Mouse (Mus musculus) embryonic facial prominence, embryonic 11.5 days (tissue): ENCODE data around the gene Uts2. TPM values are rescaled to one million over a fixed set of nuclear protein-coding genes. Genes with fewer than 3 reads are reported as not detected.

Source experiments
- ATAC-seq: fragments of 200-750 bp; cut with Nextera tagmentation; replicated peaks from 2 replicates; pipeline ENCODE4 v1.8.0; 2017; ENCODE audit warnings: low read depth; ENCODE audit not compliant: insufficient number of reproducible peaks, low FRiP score, low TSS enrichment
- DNase-seq: peaks from one replicate; pipeline ENCODE4 v3.0.0-alpha.2; 2015; ENCODE audit warnings: low spot score
- H3K27ac ChIP-seq: fragments of 300-500 bp; sonication (generic); replicated peaks from 2 replicates; pipeline ENCODE4 v1.5.1; 2014; ENCODE audit warnings: mild to moderate bottlenecking, low read depth, low read length, control low read depth
- H3K27me3 ChIP-seq: fragments of 300-500 bp; sonication (generic); 2 replicates; pipeline ENCODE4 v1.6.1; 2014; ENCODE audit warnings: mild to moderate bottlenecking, low read length, moderate library complexity, mixed read lengths; ENCODE audit not compliant: control insufficient read depth, insufficient read depth
- H3K36me3 ChIP-seq: fragments of 300-500 bp; sonication (generic); replicated peaks from 2 replicates; pipeline ENCODE4 v1.6.1; 2014; ENCODE audit warnings: low read depth, mild to moderate bottlenecking, low read length, moderate library complexity, mixed read lengths; ENCODE audit not compliant: control insufficient read depth, insufficient read depth
- H3K4me1 ChIP-seq: fragments of 300-500 bp; sonication (generic); 2 replicates; pipeline ENCODE4 v1.6.1; 2014; ENCODE audit warnings: low read length, mixed read lengths; ENCODE audit not compliant: control insufficient read depth, insufficient read depth
- H3K4me2 ChIP-seq: fragments of 300-500 bp; sonication (generic); 2 replicates; pipeline ENCODE4 v1.6.1; 2014; ENCODE audit warnings: low read depth, mild to moderate bottlenecking, control low read depth, low read length, moderate library complexity
- H3K4me3 ChIP-seq: fragments of 300-500 bp; sonication (generic); 2 replicates; pipeline ENCODE4 v1.5.1; 2014; ENCODE audit warnings: low read depth, low read length, control low read depth
- H3K9ac ChIP-seq: fragments of 300-500 bp; sonication (generic); replicated peaks from 2 replicates; pipeline ENCODE4 v1.6.1; 2014; ENCODE audit warnings: mild to moderate bottlenecking, control low read depth, low read length
- H3K9me3 ChIP-seq: fragments of 300-500 bp; sonication (generic); replicated peaks from 2 replicates; pipeline ENCODE4 v1.6.1; 2016; ENCODE audit warnings: mild to moderate bottlenecking, low read length, inconsistent platforms, mixed read lengths; ENCODE audit not compliant: control insufficient read depth
- WGBS: fragments of 180-500 bp; shearing (Covaris S2); extraction: QIAGEN DNeasy Blood & Tissue Kit; methylation state at CpG from one replicate; pipeline ENCODE4 v1.1.7; 2014; 5-methylcytosine and 5-hydroxymethylcytosine counted together
- polyA plus RNA-seq: library from polyadenylated mRNA; unstranded; fragments of >200 nt; fragmentation: Nextera tagmentation; extraction: Ambion mirVana; gene quantifications from 2 replicates; pipeline ENCODE4 v1.2.1, GENCODE M21; 2014

The Uts2 gene
- polyA plus RNA-seq, 1 experiment from 2014 or later = not detected

DNA sequence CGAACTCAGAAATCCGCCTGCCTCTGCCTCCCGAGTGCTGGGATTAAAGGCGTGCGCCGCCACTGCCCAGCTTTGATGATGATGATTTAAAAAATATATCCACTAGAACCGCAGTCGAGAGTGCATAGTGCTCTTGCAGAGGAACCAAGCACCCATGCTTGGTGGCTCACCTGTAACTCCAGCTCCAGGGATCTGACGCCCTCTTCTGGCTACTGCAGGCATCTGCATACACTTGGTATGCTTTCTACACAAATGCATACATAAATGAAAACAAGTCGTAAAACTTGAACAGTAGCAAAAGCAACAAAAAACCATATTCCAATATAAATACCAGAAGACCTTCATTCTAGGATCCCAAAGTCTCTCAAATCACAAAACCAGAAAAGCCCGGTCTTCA, 31.3 kb upstream of the Uts2 start:
- no peaks in the 10 kb centered on the region for H3K9me3 ChIP-seq
- DNase-seq (no peak), ATAC-seq (no peak)
- no peaks in the 10 kb centered on the region for H3K36me3 ChIP-seq
- H3K27me3 ChIP-seq = no peaks in the 10 kb centered on the region
- H3K27ac ChIP-seq = no peak overlapping the region
- H3K4me2 ChIP-seq = no peak overlapping the region
- 66% methylated on average over 11 of the region's 11 CpGs for WGBS
- no peak overlapping the region for H3K4me3 ChIP-seq
- no peaks in the 10 kb centered on the region for H3K4me1 ChIP-seq
- H3K9ac ChIP-seq = no peak overlapping the region

DNA sequence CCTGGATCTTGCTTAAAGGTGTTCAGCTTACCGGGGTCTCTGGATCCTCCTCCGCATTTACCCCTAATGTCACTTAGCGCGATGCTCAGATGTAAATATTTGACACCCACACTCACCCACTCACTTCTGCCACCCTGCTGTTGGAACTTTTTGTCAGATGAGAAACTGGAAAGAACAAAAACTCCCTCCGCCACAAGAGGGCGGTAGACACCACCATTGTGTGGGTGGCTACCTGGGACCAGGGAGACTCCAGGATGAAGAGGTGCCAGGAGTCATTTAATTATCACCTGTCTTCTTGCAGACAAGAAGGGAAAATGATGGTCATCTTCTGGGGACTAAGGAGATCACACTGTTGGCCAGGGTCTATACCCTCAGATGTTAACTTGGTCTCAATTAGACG, 30.3 kb upstream of the Uts2 start:
- H3K4me3 ChIP-seq = no peak overlapping the region
- H3K36me3 ChIP-seq = no peaks in the 10 kb centered on the region
- ATAC-seq = no peak
- H3K4me1 ChIP-seq = no peaks in the 10 kb centered on the region
- H3K27ac ChIP-seq = no peak overlapping the region
- H3K4me2 ChIP-seq = no peak overlapping the region
- no peak overlapping the region for H3K9ac ChIP-seq
- 21% methylated on average over 7 of the region's 7 CpGs for WGBS
- DNase-seq = peak; percentile 73
- H3K27me3 ChIP-seq = no peaks in the 10 kb centered on the region
- H3K9me3 ChIP-seq = no peaks in the 10 kb centered on the region

- no peak overlapping the region for H3K4me2 ChIP-seq
- no peaks in the 10 kb centered on the region for H3K4me1 ChIP-seq
- no peak for DNase-seq
- 88% methylated on average over 8 of the region's 8 CpGs for WGBS
- no peak overlapping the region for H3K27ac ChIP-seq
- H3K36me3 ChIP-seq = no peaks in the 10 kb centered on the region
- no peaks in the 10 kb centered on the region for H3K27me3 ChIP-seq
- H3K9ac ChIP-seq = no peak overlapping the region
- no peaks in the 10 kb centered on the region for H3K9me3 ChIP-seq
- ATAC-seq = no peak
- no peak overlapping the region for H3K4me3 ChIP-seq
These were observed 27.9 kb upstream of the Uts2 start for GRCm38 (mm10) chr4:150968956-150969355.

GRCm38 (mm10) chr4:150973264-150973663, 23.6 kb upstream of the Uts2 start:
- Histone ChIP-seq H3K4me1 (no peaks in the 10 kb centered on the region), H3K4me3 (no peak overlapping the region), H3K9ac (no peak overlapping the region), H3K4me2 (no peak overlapping the region), H3K27me3 (no peaks in the 10 kb centered on the region), H3K27ac (no peak overlapping the region), H3K36me3 (no peaks in the 10 kb centered on the region), H3K9me3 (no peaks in the 10 kb centered on the region)
- DNase-seq = no peak
- 79% methylated on average over 8 of the region's 8 CpGs for WGBS
- ATAC-seq = no peak

DNA sequence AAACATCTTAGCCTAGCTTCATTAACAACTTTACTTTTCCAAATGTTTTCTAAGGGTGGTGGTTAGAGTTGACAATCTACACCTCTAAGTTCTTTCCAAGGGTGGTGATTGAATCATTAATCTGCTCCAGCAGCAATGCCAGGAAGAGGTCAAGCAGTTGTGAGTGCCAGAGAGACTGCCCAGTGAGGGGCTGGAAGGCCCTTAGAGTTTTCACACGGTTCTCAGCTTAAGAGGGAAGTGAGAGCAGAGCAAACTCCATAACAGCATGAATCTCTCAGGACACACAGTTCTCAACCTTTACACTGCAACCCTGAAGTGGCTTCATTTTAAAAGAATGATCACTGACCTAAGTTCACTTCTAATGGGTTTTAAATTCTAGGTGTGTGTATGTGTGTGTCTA, 21.8 kb upstream of the Uts2 start:
- Histone ChIP-seq H3K4me2 (no peak overlapping the region), H3K27ac (no peak overlapping the region), H3K9ac (no peak overlapping the region), H3K36me3 (no peaks in the 10 kb centered on the region), H3K4me1 (no peaks in the 10 kb centered on the region), H3K4me3 (no peak overlapping the region), H3K9me3 (no peaks in the 10 kb centered on the region), H3K27me3 (no peaks in the 10 kb centered on the region)
- 56% methylated on average over 1 of the region's 1 CpGs for WGBS
- ATAC-seq (no peak), DNase-seq (no peak)

DNA sequence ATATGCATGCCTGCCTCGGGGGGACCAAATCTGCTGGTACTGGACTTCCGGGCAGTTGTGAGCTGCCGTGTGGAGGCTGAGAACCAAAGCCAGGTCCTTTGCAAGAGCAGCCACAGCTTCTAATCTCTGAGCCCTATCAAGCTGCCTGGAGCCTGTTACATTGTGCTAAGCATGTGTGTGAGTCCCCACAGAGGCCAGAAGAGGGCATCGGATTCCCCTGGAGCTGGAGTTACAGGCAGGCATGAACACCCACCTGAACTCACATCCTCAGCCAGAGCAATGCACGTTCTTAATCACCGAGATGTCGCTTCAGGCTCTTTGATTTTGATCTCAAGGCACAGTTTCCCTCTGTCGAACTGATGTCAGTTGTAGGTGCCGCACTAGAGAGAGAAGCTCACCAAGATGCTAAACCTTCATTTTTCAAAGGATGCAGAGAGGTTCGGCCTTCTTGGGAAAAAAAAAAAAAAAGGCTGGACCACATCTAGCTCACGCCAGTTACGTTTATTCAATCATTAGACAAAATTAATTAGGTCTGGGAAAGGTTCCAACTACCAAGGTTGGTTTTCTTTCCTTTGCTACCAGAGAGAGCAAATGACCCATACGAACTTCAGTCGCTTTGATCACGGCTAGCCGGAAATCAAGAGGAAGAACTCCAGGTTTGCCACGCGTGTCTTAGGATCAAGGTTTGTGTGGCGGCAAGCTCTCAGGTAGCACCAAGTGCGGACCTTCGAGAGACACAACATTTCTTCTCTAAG, 18.6 kb upstream of the Uts2 start:
- WGBS = 92% methylated on average over 21 of the region's 21 CpGs

DNA sequence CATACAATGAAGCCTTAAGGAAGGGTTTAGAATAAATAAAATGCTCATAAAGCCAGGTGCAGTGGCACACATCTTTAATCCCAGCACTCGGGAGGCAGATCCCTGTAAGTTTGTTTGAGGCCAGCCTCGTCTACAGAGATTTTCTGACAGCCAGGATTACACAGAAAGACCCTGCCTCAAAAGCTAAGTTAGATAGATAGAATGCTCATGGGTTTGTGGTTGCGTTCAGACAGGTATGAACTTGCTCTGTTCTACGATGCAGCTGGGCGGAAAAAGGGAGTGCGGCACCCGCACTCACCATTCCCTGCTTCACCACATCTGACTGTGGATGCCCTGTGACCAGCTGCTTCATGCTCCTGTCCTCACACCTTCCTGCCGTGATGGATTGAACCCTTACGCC, 17.4 kb upstream of the Uts2 start:
- H3K4me2 ChIP-seq = no peak overlapping the region
- no peaks in the 10 kb centered on the region for H3K9me3 ChIP-seq
- 76% methylated on average over 9 of the region's 9 CpGs for WGBS
- no peak overlapping the region for H3K4me3 ChIP-seq
- no peaks in the 10 kb centered on the region for H3K36me3 ChIP-seq
- H3K27ac ChIP-seq = no peak overlapping the region
- no peaks in the 10 kb centered on the region for H3K4me1 ChIP-seq
- no peak overlapping the region for H3K9ac ChIP-seq
- ATAC-seq = no peak
- H3K27me3 ChIP-seq = no peaks in the 10 kb centered on the region
- DNase-seq = no peak

More for the DNA sequence above, 18.6 kb upstream of the Uts2 start:
- H3K4me1 ChIP-seq = no peaks in the 10 kb centered on the region
- DNase-seq = no peak
- no peak for ATAC-seq
- no peaks in the 10 kb centered on the region for H3K27me3 ChIP-seq
- no peak overlapping the region for H3K9ac ChIP-seq
- no peak overlapping the region for H3K4me2 ChIP-seq
- no peak overlapping the region for H3K27ac ChIP-seq
- no peaks in the 10 kb centered on the region for H3K9me3 ChIP-seq
- H3K36me3 ChIP-seq = no peaks in the 10 kb centered on the region
- H3K4me3 ChIP-seq = no peak overlapping the region

DNA sequence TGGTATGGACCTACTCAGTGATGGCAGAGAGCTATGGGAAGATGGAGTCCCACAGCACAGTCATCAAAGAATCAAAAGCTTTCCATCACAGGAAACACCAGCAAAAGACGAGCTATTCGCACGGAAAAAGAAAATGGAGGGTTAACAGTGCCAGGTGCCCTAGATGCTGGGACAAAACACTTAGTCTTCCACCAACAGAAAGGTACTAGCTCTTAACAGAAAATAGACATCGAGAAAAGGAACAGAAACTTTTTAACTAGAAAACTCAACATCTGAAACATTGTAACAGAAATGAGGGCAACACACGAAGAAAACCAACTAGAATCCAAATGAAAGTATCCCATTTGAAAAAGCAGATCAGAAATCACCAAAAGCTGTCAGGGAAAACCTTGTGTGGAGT, 16.7 kb upstream of the Uts2 start:
- no peak for ATAC-seq

More for the DNA sequence above, 16.7 kb upstream of the Uts2 start:
- no peak overlapping the region for H3K4me3 ChIP-seq
- H3K4me1 ChIP-seq = no peaks in the 10 kb centered on the region
- H3K36me3 ChIP-seq = no peaks in the 10 kb centered on the region
- no peaks in the 10 kb centered on the region for H3K9me3 ChIP-seq
- no peaks in the 10 kb centered on the region for H3K27me3 ChIP-seq
- H3K9ac ChIP-seq = no peak overlapping the region
- no peak for DNase-seq
- H3K4me2 ChIP-seq = no peak overlapping the region
- WGBS = 85% methylated on average over 5 of the region's 5 CpGs
- no peak overlapping the region for H3K27ac ChIP-seq
